Mouse (Mus musculus): ENCODE results near the gene Cdk12. TPM values are rescaled to one million over a fixed set of nuclear protein-coding genes. Genes with fewer than 3 reads are reported as not detected.

Cdk12 gene
- total and polyA plus RNA-seq, 3 experiments = 27.8 to 44.1 (median 29.6) TPM

DNA sequence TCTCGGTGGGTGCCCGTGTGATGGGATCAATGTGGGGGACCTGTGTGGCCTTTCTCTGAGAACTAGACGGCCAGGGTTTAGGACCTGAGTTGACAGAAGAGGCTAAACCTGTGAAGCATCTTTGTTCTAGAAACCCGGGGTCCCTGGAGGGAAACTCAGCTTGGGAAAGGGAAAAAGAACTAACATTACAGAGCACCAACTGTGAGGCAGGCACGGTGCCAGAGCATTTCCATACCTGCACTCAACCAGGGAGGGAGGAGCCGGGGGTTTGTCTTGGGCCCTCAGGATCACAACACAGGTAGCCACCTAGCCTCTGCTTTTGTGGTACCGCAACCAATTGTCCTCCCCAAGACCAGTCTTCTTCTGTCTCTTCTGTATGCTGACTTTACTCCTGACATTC lies 85.1 kb downstream of the Cdk12 start:
- H3K9ac ChIP-seq (ENCODE audit: insufficient read depth, low read depth) = no peak overlapping the region
- H3K27me3 ChIP-seq (replicated peaks) = peaks cover 30% of the 10 kb centered on the region
- H3K4me1 ChIP-seq (ENCODE audit: control insufficient read depth in 1 of 2, insufficient read depth in 2 of 2) = peaks cover 2 to 6% of the 10 kb centered on the region in 2 experiments; a peak in 1 of 4 replicates
- dilution Hi-C loops (cut with MboI; ENCODE audit: extremely low pct_ligation_motif_present, extremely low pct_unique_long_range_greater_than_20kb, low sequenced_read_pairs) (no loop called here), in situ Hi-C loops (cut with MboI; ENCODE audit: low pct_ligation_motif_present, low pct_unique_long_range_greater_than_20kb, low sequenced_read_pairs) (no loop called here)
- H3K9me3 ChIP-seq (replicated peaks; ENCODE audit: low read length) = no peaks in the 10 kb centered on the region
- no peak for TF ChIP-seq SIN3A (IDR thresholded peaks at IDR 0.05; ENCODE audit: low read length)
- TF ChIP-seq JUN (IDR thresholded peaks at IDR 0.05; ENCODE audit: insufficient read depth, low read depth, low read length) = no peak
- TF ChIP-seq ELF1 (IDR thresholded peaks at IDR 0.05; ENCODE audit: low read depth, low read length) = no peak
- no peak for TF ChIP-seq MXI1 (IDR thresholded peaks at IDR 0.05; ENCODE audit: low read depth, low read length)
- TF ChIP-seq MYC (IDR thresholded peaks at IDR 0.05; ENCODE audit: low read depth, low read length) = no peak
- TF ChIP-seq NRF1 (IDR thresholded peaks at IDR 0.05; ENCODE audit: low read depth, low read length) = no peak
- no peak for TF ChIP-seq CHD1 (IDR thresholded peaks at IDR 0.05; ENCODE audit: low read depth, low read length)
- no peak for TF ChIP-seq MAX (IDR thresholded peaks at IDR 0.05; ENCODE audit: low read length)
- TF ChIP-seq POLR2A (IDR thresholded peaks at IDR 0.05; ENCODE audit: low read depth, low read length) = no peak
- no peak for TF ChIP-seq BHLHE40 (IDR thresholded peaks at IDR 0.05; ENCODE audit: low read depth, low read length)
- no peak for TF ChIP-seq TCF12 (IDR thresholded peaks at IDR 0.05; ENCODE audit: low read depth, low read length)
- TF ChIP-seq UBTF (IDR thresholded peaks at IDR 0.05; ENCODE audit: low read depth, low read length) = no peak
- no peak for TF ChIP-seq PAX5 (IDR thresholded peaks at IDR 0.05; ENCODE audit: low read length)
- TF ChIP-seq HCFC1 (IDR thresholded peaks at IDR 0.05; ENCODE audit: low read depth, low read length) = no peak
- no peak for TF ChIP-seq ZKSCAN1 (IDR thresholded peaks at IDR 0.05; ENCODE audit: borderline replicate concordance, low read depth, low read length)
- no peak for TF ChIP-seq GABPA (IDR thresholded peaks at IDR 0.05; ENCODE audit: insufficient replicate concordance, low read depth, low read length)
- no peak for TF ChIP-seq POLR2AphosphoS2 (IDR thresholded peaks at IDR 0.05; ENCODE audit: low read depth, low read length)
- no peak overlapping the region for H3K4me2 ChIP-seq (ENCODE audit: insufficient read depth, low read depth, poor library complexity, severe bottlenecking)
- no peaks in the 10 kb centered on the region for H3K79me2 ChIP-seq (replicated peaks; ENCODE audit: control insufficient read depth, extremely low read depth, insufficient read depth, poor library complexity, severe bottlenecking)
- no peak overlapping the region for H3K27ac ChIP-seq (ENCODE audit: insufficient read depth, low read depth)
- DNase-seq (ENCODE audit: extremely low read depth) = no peak
- no peaks in the 10 kb centered on the region for H3K36me3 ChIP-seq (replicated peaks in 1 of 2; ENCODE audit: control insufficient read depth in 1 of 2, insufficient read depth in 1 of 2, low read length in 1 of 2)
- no peak overlapping the region for H3K4me3 ChIP-seq (replicated peaks in 1 of 3; ENCODE audit: low read depth in 2 of 3, low read length in 2 of 3, poor library complexity in 1 of 3)

DNA sequence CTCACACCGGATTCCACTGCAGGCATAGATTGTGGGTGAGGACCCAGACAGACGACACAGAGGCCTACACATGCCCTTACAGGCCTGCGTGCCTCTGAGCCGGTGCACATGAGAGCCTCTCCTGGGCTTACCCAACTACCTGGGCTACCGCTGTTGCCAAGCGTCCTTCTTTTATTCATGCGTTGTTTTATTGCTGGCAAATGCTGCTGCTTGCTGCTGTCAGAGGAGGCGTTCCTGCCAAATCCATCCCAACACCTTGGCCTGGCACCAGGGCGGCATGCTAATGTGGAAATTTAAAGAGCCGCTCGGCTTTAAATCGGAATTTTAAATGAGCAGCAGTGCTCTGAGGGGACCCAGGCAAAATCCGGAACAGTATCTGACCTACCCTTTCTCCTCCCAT lies 87.0 kb downstream of the Cdk12 start:
- Histone ChIP-seq H3K9ac (ENCODE audit: insufficient read depth, low read depth) (no peak overlapping the region), H3K27ac (ENCODE audit: insufficient read depth, low read depth) (no peak overlapping the region), H3K36me3 (replicated peaks in 1 of 2; ENCODE audit: control insufficient read depth in 1 of 2, insufficient read depth in 1 of 2, low read length in 1 of 2) (no peaks in the 10 kb centered on the region), H3K79me2 (replicated peaks; ENCODE audit: control insufficient read depth, extremely low read depth, insufficient read depth, poor library complexity, severe bottlenecking) (no peaks in the 10 kb centered on the region), H3K27me3 (replicated peaks) (peaks cover 49% of the 10 kb centered on the region), H3K9me3 (replicated peaks; ENCODE audit: low read length) (no peaks in the 10 kb centered on the region), H3K4me3 (replicated peaks in 1 of 3; ENCODE audit: low read depth in 2 of 3, low read length in 2 of 3, poor library complexity in 1 of 3) (no peak overlapping the region), H3K4me1 (ENCODE audit: control insufficient read depth in 1 of 2, insufficient read depth in 2 of 2) (peaks cover 2 to 13% of the 10 kb centered on the region in 2 experiments; a peak in 3 of 4 replicates), H3K4me2 (ENCODE audit: insufficient read depth, low read depth, poor library complexity, severe bottlenecking) (no peak overlapping the region)
- dilution Hi-C loops (cut with MboI; ENCODE audit: extremely low pct_ligation_motif_present, extremely low pct_unique_long_range_greater_than_20kb, low sequenced_read_pairs) = no loop called here
- in situ Hi-C loops (cut with MboI; ENCODE audit: low pct_ligation_motif_present, low pct_unique_long_range_greater_than_20kb, low sequenced_read_pairs) = no loop called here
- TF ChIP-seq MXI1 (IDR thresholded peaks at IDR 0.05; ENCODE audit: low read depth, low read length) = no peak
- TF ChIP-seq POLR2A (IDR thresholded peaks at IDR 0.05; ENCODE audit: low read depth, low read length) = no peak
- TF ChIP-seq MAX (IDR thresholded peaks at IDR 0.05; ENCODE audit: low read length) = no peak
- no peak for TF ChIP-seq TCF12 (IDR thresholded peaks at IDR 0.05; ENCODE audit: low read depth, low read length)
- no peak for TF ChIP-seq USF1 (IDR thresholded peaks at IDR 0.05; ENCODE audit: low read depth, low read length)
- no peak for TF ChIP-seq USF2 (conservative IDR thresholded peaks at IDR 0.05; ENCODE audit: low read depth, low read length)
- no peak for TF ChIP-seq EP300 (IDR thresholded peaks at IDR 0.05; ENCODE audit: low read length)
- TF ChIP-seq KAT2A (IDR thresholded peaks at IDR 0.05; ENCODE audit: insufficient replicate concordance, low read length) = no peak
- no peak for TF ChIP-seq POLR2AphosphoS2 (IDR thresholded peaks at IDR 0.05; ENCODE audit: low read depth, low read length)
- TF ChIP-seq MEF2A (IDR thresholded peaks at IDR 0.05; ENCODE audit: borderline replicate concordance, low read depth, low read length) = no peak
- DNase-seq (ENCODE audit: extremely low read depth) = no peak
